Mouse (Mus musculus): ENCODE data around the gene Xkr7. TPM values are rescaled to one million over a fixed set of nuclear protein-coding genes. Genes with fewer than 3 reads are reported as not detected.

The Xkr7 gene
- total and polyA plus RNA-seq, 2 experiments from 2014 or later: not detected

DNA sequence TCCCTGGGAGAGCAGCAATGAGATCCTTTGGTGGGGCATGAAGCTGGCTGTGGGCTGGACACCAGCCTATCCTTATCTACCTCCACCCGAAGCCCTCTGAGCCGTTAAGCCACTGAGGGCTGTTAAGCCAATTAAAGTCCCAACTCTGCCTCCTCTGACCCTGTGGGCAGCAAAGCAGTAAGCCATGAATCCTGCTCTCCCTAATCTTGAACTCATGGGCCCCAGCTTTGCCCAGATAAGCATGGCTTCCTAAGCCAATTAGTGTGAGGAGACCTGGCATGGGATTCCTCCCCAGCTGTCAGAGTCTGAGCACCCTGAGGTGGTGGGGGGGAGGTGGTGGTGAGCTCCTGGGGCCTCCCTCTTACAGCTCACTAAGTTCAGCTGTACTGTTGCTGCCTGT, 5.0 kb downstream of the Xkr7 start:
- no peak overlapping the region for H3K4me3 ChIP-seq (ENCODE audit: low read depth, low read length)
- TF ChIP-seq EP300 (IDR thresholded peaks at IDR 0.05; ENCODE audit: low read depth) (no peak), CTCF (IDR thresholded peaks at IDR 0.05; ENCODE audit: low read depth) (no peak)
- H3K27me3 ChIP-seq (ENCODE audit: control insufficient read depth, insufficient read depth, low read length): peaks cover 34% of the 10 kb centered on the region
- no peak for ATAC-seq (ENCODE audit: insufficient read depth, low read depth)
- H3K4me1 ChIP-seq (ENCODE audit: control insufficient read depth, insufficient read depth): 0 out of 2 replicates have a peak, but pooled peaks cover 4% of the 10 kb centered on the region
- H3K9me3 ChIP-seq (replicated peaks; ENCODE audit: control insufficient read depth, low read length): no peaks in the 10 kb centered on the region
- no peak overlapping the region for H3K9ac ChIP-seq (replicated peaks; ENCODE audit: low read depth, low read length)
- no peaks in the 10 kb centered on the region for H3K36me3 ChIP-seq (replicated peaks; ENCODE audit: control insufficient read depth, insufficient read depth, low read length)
- DNase-seq (ENCODE audit: low spot score): no peak
- WGBS: 0% methylated on average over 2 of the region's 2 CpGs
- no peak overlapping the region for H3K4me2 ChIP-seq (ENCODE audit: low read depth, low read length)
- H3K27ac ChIP-seq (ENCODE audit: low read depth): no peak overlapping the region

- ATAC-seq (ENCODE audit: insufficient read depth, low read depth) (no peak), DNase-seq (ENCODE audit: low spot score) (no peak)
- WGBS: 47% methylated on average over 3 of the region's 3 CpGs
- TF ChIP-seq EP300 (IDR thresholded peaks at IDR 0.05; ENCODE audit: low read depth) (no peak), CTCF (IDR thresholded peaks at IDR 0.05; ENCODE audit: low read depth) (no peak)
- H3K36me3 ChIP-seq (replicated peaks; ENCODE audit: control insufficient read depth, insufficient read depth, low read length): no peaks in the 10 kb centered on the region
- H3K4me1 ChIP-seq (ENCODE audit: control insufficient read depth, insufficient read depth): no peaks in the 10 kb centered on the region
- peaks cover 4% of the 10 kb centered on the region; the same call in 1 of the 2 replicates for H3K27me3 ChIP-seq (ENCODE audit: control insufficient read depth, insufficient read depth, low read length)
- H3K4me3 ChIP-seq (ENCODE audit: low read depth, low read length): no peak overlapping the region
- H3K9ac ChIP-seq (replicated peaks; ENCODE audit: low read depth, low read length): no peak overlapping the region
- no peaks in the 10 kb centered on the region for H3K9me3 ChIP-seq (replicated peaks; ENCODE audit: control insufficient read depth, low read length)
- H3K27ac ChIP-seq (ENCODE audit: low read depth): no peak overlapping the region
- no peak overlapping the region for H3K4me2 ChIP-seq (ENCODE audit: low read depth, low read length)
These were observed 12.2 kb downstream of the Xkr7 start for GRCm38 (mm10) chr2:153043886-153044285.

DNA sequence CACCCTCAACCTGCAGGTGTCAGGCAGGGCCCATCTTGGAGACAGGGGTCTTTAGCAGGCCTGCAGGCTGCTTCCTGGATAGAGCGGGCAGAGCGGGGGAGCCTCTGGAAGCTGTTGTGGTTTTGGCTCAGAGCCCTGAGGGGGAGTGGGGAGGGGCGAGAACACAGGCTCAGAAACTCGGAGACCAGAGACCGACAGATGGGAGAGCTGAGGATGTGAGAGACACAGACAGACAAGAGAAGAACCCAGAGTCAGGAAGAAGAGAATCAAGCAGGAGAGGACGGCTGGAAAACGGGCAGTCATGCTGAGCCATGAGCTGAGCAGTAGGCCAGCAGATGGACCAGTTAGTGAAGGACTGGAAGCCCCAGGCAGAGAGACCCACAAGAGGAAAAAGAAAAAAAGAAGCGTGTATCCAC, 14.2 kb downstream of the Xkr7 start:
- Histone ChIP-seq H3K9ac (replicated peaks; ENCODE audit: low read depth, low read length) (no peak overlapping the region), H3K27me3 (ENCODE audit: control insufficient read depth, insufficient read depth, low read length) (peaks cover 4% of the 10 kb centered on the region; the same call in 1 of the 2 replicates), H3K36me3 (replicated peaks; ENCODE audit: control insufficient read depth, insufficient read depth, low read length) (no peaks in the 10 kb centered on the region), H3K4me1 (ENCODE audit: control insufficient read depth, insufficient read depth) (no peaks in the 10 kb centered on the region), H3K9me3 (replicated peaks; ENCODE audit: control insufficient read depth, low read length) (no peaks in the 10 kb centered on the region), H3K4me3 (ENCODE audit: low read depth, low read length) (no peak overlapping the region), H3K27ac (ENCODE audit: low read depth) (no peak overlapping the region), H3K4me2 (ENCODE audit: low read depth, low read length) (no peak overlapping the region)
- ATAC-seq (ENCODE audit: insufficient read depth, low read depth) (no peak), DNase-seq (ENCODE audit: low spot score) (no peak)
- TF ChIP-seq EP300 (IDR thresholded peaks at IDR 0.05; ENCODE audit: low read depth) (no peak), CTCF (IDR thresholded peaks at IDR 0.05; ENCODE audit: low read depth) (no peak)
- 18% methylated on average over 8 of the region's 8 CpGs for WGBS

DNA sequence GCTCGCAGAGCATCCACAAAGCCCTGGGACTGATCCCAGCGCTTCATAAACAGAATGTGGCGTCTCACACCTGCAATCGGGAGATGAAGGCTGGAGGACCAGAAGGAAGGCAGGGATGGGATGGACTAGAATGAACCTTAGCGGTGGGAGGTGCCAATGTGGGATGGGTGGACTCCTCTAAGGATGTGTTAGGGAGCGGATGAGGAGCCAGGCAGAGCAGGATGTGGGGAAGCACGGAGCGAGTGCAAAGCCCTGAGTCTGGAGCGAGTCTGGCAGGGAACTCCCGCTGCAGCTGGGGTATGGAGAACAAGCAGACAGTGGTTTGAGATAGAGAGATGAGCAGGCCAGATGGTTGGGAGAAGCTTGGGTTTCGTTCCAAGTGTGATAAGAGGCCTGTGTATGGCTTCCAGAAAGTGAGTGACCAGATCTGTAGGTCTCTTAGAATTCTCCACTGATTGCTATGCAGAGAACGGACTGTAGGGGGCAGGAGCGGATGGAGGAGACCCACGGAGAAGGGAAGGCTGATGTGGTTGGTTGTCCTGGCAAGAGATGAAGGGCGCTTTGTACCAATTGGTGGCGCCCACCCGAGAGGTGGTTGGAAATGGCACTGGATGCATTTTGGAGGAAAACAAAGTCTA, 16.3 kb downstream of the Xkr7 start:
- 32% methylated on average over 17 of the region's 17 CpGs for WGBS
- Histone ChIP-seq H3K4me2 (ENCODE audit: low read depth, low read length) (no peak overlapping the region), H3K27me3 (ENCODE audit: control insufficient read depth, insufficient read depth, low read length) (peaks cover 18% of the 10 kb centered on the region), H3K4me3 (ENCODE audit: low read depth, low read length) (no peak overlapping the region), H3K4me1 (ENCODE audit: control insufficient read depth, insufficient read depth) (no peaks in the 10 kb centered on the region), H3K9ac (replicated peaks; ENCODE audit: low read depth, low read length) (no peak overlapping the region), H3K36me3 (replicated peaks; ENCODE audit: control insufficient read depth, insufficient read depth, low read length) (no peaks in the 10 kb centered on the region), H3K27ac (ENCODE audit: low read depth) (no peak overlapping the region), H3K9me3 (replicated peaks; ENCODE audit: control insufficient read depth, low read length) (no peaks in the 10 kb centered on the region)
- DNase-seq (ENCODE audit: low spot score): peak; percentile 52
- peak; percentile 81 for TF ChIP-seq CTCF (IDR thresholded peaks at IDR 0.05; ENCODE audit: low read depth)
- TF ChIP-seq EP300 (IDR thresholded peaks at IDR 0.05; ENCODE audit: low read depth): no peak
- peak; percentile 36; the same call in 1 of the 2 replicates for ATAC-seq (ENCODE audit: insufficient read depth, low read depth)

- DNase-seq (ENCODE audit: low spot score) (no peak), ATAC-seq (ENCODE audit: insufficient read depth, low read depth) (no peak)
- Histone ChIP-seq H3K9me3 (replicated peaks; ENCODE audit: control insufficient read depth, low read length) (no peaks in the 10 kb centered on the region), H3K27ac (ENCODE audit: low read depth) (no peak overlapping the region), H3K36me3 (replicated peaks; ENCODE audit: control insufficient read depth, insufficient read depth, low read length) (no peaks in the 10 kb centered on the region), H3K4me2 (ENCODE audit: low read depth, low read length) (no peak overlapping the region), H3K9ac (replicated peaks; ENCODE audit: low read depth, low read length) (no peak overlapping the region), H3K4me1 (ENCODE audit: control insufficient read depth, insufficient read depth) (no peaks in the 10 kb centered on the region), H3K4me3 (ENCODE audit: low read depth, low read length) (no peak overlapping the region), H3K27me3 (ENCODE audit: control insufficient read depth, insufficient read depth, low read length) (peaks cover 24% of the 10 kb centered on the region)
- WGBS: 17% methylated on average over 9 of the region's 9 CpGs
- no peak for TF ChIP-seq CTCF (IDR thresholded peaks at IDR 0.05; ENCODE audit: low read depth)
- no peak for TF ChIP-seq EP300 (IDR thresholded peaks at IDR 0.05; ENCODE audit: low read depth)
These were observed 17.8 kb downstream of the Xkr7 start for GRCm38 (mm10) chr2:153049288-153049996.
